Mouse (Mus musculus): ENCODE data around the gene Clstn3.

DNA sequence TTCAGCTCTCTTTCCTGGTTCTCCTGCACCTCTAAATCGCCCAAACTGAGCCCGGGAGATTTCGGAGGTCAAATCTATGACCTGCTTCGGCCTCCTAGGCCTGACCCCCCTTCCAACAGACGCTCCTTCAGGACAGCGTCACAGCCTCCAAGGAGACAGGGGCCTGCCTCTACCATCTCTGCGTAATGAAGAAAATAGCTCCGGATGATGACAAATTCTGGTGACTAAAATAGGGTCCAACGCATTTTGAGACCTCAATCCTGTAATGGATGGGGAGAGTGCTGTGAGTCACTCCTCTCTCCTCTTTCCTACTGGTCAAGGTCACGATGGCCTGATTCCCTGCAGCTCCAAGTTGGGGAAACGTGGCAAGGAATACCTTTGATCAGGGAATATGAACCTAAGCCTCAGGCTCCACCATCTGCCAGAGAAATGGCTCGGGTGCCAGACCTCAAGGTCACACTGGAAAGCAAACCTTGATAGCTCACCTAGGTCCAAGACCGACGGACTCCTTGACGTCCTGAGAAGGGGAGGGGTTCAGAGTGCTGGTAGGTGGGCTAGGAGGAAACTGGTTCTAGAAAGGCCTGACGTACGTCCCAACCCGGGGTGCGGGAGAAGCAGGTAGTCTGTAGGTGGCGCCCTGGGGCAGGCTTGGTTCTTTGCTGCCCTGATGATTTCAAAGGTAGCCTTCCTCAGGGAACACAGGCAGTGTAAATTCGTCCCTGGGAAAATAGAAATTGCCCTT lies 49.1 kb downstream of the Clstn3 start:
- TF ChIP-seq GATA1 (IDR thresholded peaks at IDR 0.05; ENCODE audit: borderline replicate concordance, low read length), result no peak
- TF ChIP-seq FLI1 (IDR thresholded peaks at IDR 0.05; ENCODE audit: low read length), result no peak

Measured in megakaryocyte, embryonic 14.5 days (primary cell).